Mouse (Mus musculus): ENCODE results near the gene Ostn. TPM values are rescaled to one million over a fixed set of nuclear protein-coding genes. Genes with fewer than 3 reads are reported as not detected.
A peak's percentile ranks its signal among the peaks of the same experiment; 100 is the strongest.
"Not testable (repeated sequence)": the region's sequence is repeated elsewhere in the genome, so short reads cannot be mapped to it uniquely, and the experiment has no call there.

The Ostn gene
- under 1 TPM in 1 of 2 experiments, not detected in 1; 0.25 TPM for total RNA-seq (2021)

- intact Hi-C loops (cut with DNase I); DNase-seq (ENCODE audit: low spot score in 2 of 2): not testable (repeated sequence)
Measured at GRCm38 (mm10) chr16:27307189-27307588, at the start of gene Ostn. TSS of gene Ostn (plus strand) at chr16:27307489.

GRCm38 (mm10) chr16:27268748-27269147, 38.5 kb upstream of the Ostn start:
- no peak for DNase-seq (ENCODE audit: low spot score in 2 of 2)
- intact Hi-C loops (cut with DNase I) = no loop called here

- intact Hi-C loops (cut with DNase I) = no loop called here
- DNase-seq (ENCODE audit: low spot score in 2 of 2) = no peak
Measured at GRCm38 (mm10) chr16:27287410-27287809, 19.9 kb upstream of the Ostn start.

- intact Hi-C loops (cut with DNase I) = no loop called here
- DNase-seq (ENCODE audit: low spot score in 2 of 2) = no peak
Measured at GRCm38 (mm10) chr16:27296508-27296907, 10.8 kb upstream of the Ostn start.

GRCm38 (mm10) chr16:27296929-27297328, 10.4 kb upstream of the Ostn start:
- intact Hi-C loops (cut with DNase I) = no loop called here
- DNase-seq (ENCODE audit: low spot score in 2 of 2) = no peak

- DNase-seq (ENCODE audit: low spot score in 2 of 2) = no peak
Measured at GRCm38 (mm10) chr16:27319099-27319498, 11.8 kb downstream of the Ostn start.

GRCm38 (mm10) chr16:27322047-27322446, 14.8 kb downstream of the Ostn start:
- DNase-seq (ENCODE audit: low spot score in 2 of 2) = no peak
- intact Hi-C loops (cut with DNase I) = no loop called here

More at GRCm38 (mm10) chr16:27319099-27319498, 11.8 kb downstream of the Ostn start:
- intact Hi-C loops (cut with DNase I) = no loop called here

- DNase-seq (ENCODE audit: low spot score in 2 of 2) = no peak
- intact Hi-C loops (cut with DNase I) = no loop called here
Measured at GRCm38 (mm10) chr16:27326463-27326862, 19.2 kb downstream of the Ostn start.

- intact Hi-C loops (cut with DNase I) = no loop called here
- no peak for DNase-seq (ENCODE audit: low spot score in 2 of 2)
Measured at GRCm38 (mm10) chr16:27347521-27347920, 40.2 kb downstream of the Ostn start.

- DNase-seq (ENCODE audit: low spot score in 2 of 2) = no peak
- intact Hi-C loops (cut with DNase I) = no loop called here
Measured at GRCm38 (mm10) chr16:27348359-27348758, 41.1 kb downstream of the Ostn start.

GRCm38 (mm10) chr16:27349235-27349634, 41.9 kb downstream of the Ostn start:
- DNase-seq (ENCODE audit: low spot score in 2 of 2) = no peak
- intact Hi-C loops (cut with DNase I) = no loop called here

- intact Hi-C loops (cut with DNase I) = no loop called here
- no peak for DNase-seq (ENCODE audit: low spot score in 2 of 2)
Measured at GRCm38 (mm10) chr16:27349878-27350532, 42.7 kb downstream of the Ostn start.

GRCm38 (mm10) chr16:27354464-27354863, 47.2 kb downstream of the Ostn start:
- DNase-seq (ENCODE audit: low spot score in 2 of 2) = peak in 1 of 2 experiments; percentile 8
- intact Hi-C loops (cut with DNase I) = no loop called here

GRCm38 (mm10) chr16:27360059-27360458, 52.8 kb downstream of the Ostn start:
- intact Hi-C loops (cut with DNase I) = no loop called here
- DNase-seq (ENCODE audit: low spot score in 2 of 2) = no peak

GRCm38 (mm10) chr16:27370191-27370590, 62.9 kb downstream of the Ostn start, which contains the start of gene Uts2b:
TSS of gene Uts2b (minus strand) at chr16:27370239.
- intact Hi-C loops (cut with DNase I) = no loop called here
- DNase-seq (ENCODE audit: low spot score in 2 of 2) = no peak

GRCm38 (mm10) chr16:27370700-27371099, 63.4 kb downstream of the Ostn start:
- intact Hi-C loops (cut with DNase I) = no loop called here
- DNase-seq (ENCODE audit: low spot score in 2 of 2) = no peak

- DNase-seq (ENCODE audit: low spot score in 2 of 2) = no peak
- intact Hi-C loops (cut with DNase I) = no loop called here
Measured at GRCm38 (mm10) chr16:27374139-27374538, 66.8 kb downstream of the Ostn start.

GRCm38 (mm10) chr16:27375318-27375717, 68.0 kb downstream of the Ostn start:
- intact Hi-C loops (cut with DNase I) = no loop called here

GRCm38 (mm10) chr16:27376556-27376955, 69.3 kb downstream of the Ostn start:
- DNase-seq (ENCODE audit: low spot score in 2 of 2) = no peak
- intact Hi-C loops (cut with DNase I) = no loop called here

More at GRCm38 (mm10) chr16:27375318-27375717, 68.0 kb downstream of the Ostn start:
- DNase-seq (ENCODE audit: low spot score in 2 of 2) = no peak

- no peak for DNase-seq (ENCODE audit: low spot score in 2 of 2)
- intact Hi-C loops (cut with DNase I) = no loop called here
Measured at GRCm38 (mm10) chr16:27382217-27382616, 74.9 kb downstream of the Ostn start.

- peak; percentile 41 to 68 for DNase-seq (ENCODE audit: low spot score in 2 of 2)
- intact Hi-C loops (cut with DNase I) = no loop called here
Measured at GRCm38 (mm10) chr16:27384893-27385603, 77.8 kb downstream of the Ostn start.

All from left cerebral cortex, postnatal 25 days (tissue).